Mouse (Mus musculus) kidney, adult 2 months (tissue): ENCODE measurements at regions not wholly inside any gene's neighbourhood (a gene's known extent, or its start where the extent isn't known, plus 50 kb on each side); places are given as distances from the start of the nearest gene placed in this dataset.

Experiments used
- CTCF ChIP-seq: fragments of 200-500 bp; conservative IDR thresholded peaks from 2 replicates; pipeline ENCODE4 v1.5.1; 2011; ENCODE audit warnings: low read depth, mild to moderate bottlenecking, control low read depth, low read length, moderate library complexity, mixed read lengths; ENCODE audit not compliant: insufficient read depth, insufficient read length
- POLR2A ChIP-seq: fragments of 200-500 bp; IDR thresholded peaks from one replicate; pipeline ENCODE4 v1.6.1; 2011; ENCODE audit warnings: low read depth, low read length, control low read depth

DNA sequence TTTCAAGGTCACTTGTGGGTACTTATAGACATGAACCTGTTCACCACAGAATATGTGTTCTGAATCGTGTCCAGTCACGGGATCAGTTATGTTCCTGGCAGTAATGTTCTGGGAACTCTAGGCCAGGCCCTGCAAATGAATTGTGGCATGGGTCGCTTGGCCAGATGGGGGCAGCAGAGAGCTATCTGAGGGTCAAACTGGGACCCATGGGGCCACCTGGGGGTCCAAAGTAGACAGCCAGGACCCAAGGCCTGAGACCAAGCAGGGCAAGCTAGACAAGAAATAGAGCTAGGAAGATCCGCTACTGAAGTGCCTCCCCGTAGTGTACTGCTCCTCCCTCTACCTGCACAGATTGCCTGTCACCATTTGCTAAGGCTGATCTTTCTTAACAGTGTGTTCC is 623.4 kb downstream of the Insc start:
- TF ChIP-seq POLR2A, result no peak
- peak; percentile 75 for TF ChIP-seq CTCF
